Mouse (Mus musculus) thymus, adult 2 months (tissue): ENCODE results near the gene Atp2b2. TPM values are rescaled to one million over a fixed set of nuclear protein-coding genes. Genes with fewer than 3 reads are reported as not detected.

Experiments used
- DNase-seq: peaks from one replicate; pipeline ENCODE4 v3.0.0; 2021
- H3K27ac ChIP-seq: fragments of 200-500 bp; 2 replicates; pipeline ENCODE4 v1.5.1; 2012; ENCODE audit warnings: low read length, control low read depth; ENCODE audit not compliant: control insufficient read depth, insufficient read depth
- H3K27me3 ChIP-seq: fragments of 200-500 bp; 2 replicates; pipeline ENCODE4 v1.6.1; 2012; ENCODE audit warnings: mild to moderate bottlenecking, low read length, moderate library complexity, mixed read lengths; ENCODE audit not compliant: control insufficient read depth, insufficient read depth
- H3K36me3 ChIP-seq: fragments of 200-500 bp; 2 replicates; pipeline ENCODE4 v1.6.1; 2012; ENCODE audit warnings: mild to moderate bottlenecking, low read length, moderate library complexity; ENCODE audit not compliant: control insufficient read depth, insufficient read depth
- H3K4me1 ChIP-seq: fragments of 200-500 bp; replicated peaks from 2 replicates; pipeline ENCODE4 v1.6.1; 2012; ENCODE audit warnings: low read length; ENCODE audit not compliant: control insufficient read depth, insufficient read depth
- H3K4me3 ChIP-seq: fragments of 200-500 bp; 2 replicates; pipeline ENCODE4 v1.5.1; 2012; ENCODE audit warnings: mild to moderate bottlenecking, low read length, control low read depth, moderate library complexity; ENCODE audit not compliant: control insufficient read depth, insufficient read depth
- CTCF ChIP-seq: fragments of 200-500 bp; IDR thresholded peaks from 2 replicates; pipeline ENCODE4 v1.5.1; 2012; ENCODE audit warnings: mild to moderate bottlenecking, control low read depth, low read length, moderate library complexity, borderline replicate concordance; ENCODE audit not compliant: control insufficient read depth, poor library complexity, insufficient read depth; ENCODE audit errors: extremely low read depth
- POLR2A ChIP-seq: fragments of 200-500 bp; IDR thresholded peaks from 2 replicates; pipeline ENCODE4 v1.6.1; 2012; ENCODE audit warnings: mild to moderate bottlenecking, low read length, control low read depth, moderate library complexity; ENCODE audit not compliant: control insufficient read depth, poor library complexity, insufficient read depth; ENCODE audit errors: extremely low read depth
- WGBS: fragments of 180-500 bp; shearing (Covaris S2); methylation state at CpG from one replicate; pipeline ENCODE4 v1.1.7; 2018; 5-methylcytosine and 5-hydroxymethylcytosine counted together
- polyA plus RNA-seq: library from polyadenylated mRNA; depleted of rRNA; stranded (reverse); fragments of >200 nt; gene quantifications from 2 replicates; pipeline ENCODE4 v1.2.3, GENCODE M21; 2012; rRNA removed

The Atp2b2 gene
- 0.23 and 0.26 TPM in 2 replicates for polyA plus RNA-seq

DNA sequence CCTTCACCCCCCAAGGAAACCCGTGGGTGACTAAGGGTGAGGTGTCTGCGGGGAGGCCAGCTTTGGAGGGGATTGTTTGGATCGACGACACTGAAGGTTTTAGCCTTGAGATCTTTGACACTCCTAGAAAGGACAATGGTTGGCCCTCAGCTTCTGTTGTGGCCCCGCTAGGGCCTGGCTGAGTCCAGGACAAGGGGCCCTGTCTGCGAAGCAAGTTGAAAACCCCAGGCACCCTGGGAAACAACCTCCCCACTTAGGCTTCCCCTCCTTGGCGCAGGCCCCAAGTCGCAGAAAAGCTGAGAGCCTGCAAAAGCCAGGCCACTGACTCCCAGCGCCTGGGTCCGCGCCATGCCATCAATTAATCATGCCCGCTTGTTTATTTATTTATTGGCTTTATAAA lies at the start of gene Atp2b2:
TSS of gene Atp2b2 (minus strand) at position 282 of the 400 bp plus-strand sequence.
- Histone ChIP-seq H3K27ac (no peak within 1 kb of the TSS), H3K4me1 (no peaks in the 10 kb centered on the region), H3K4me3 (no peak within 1 kb of the TSS), H3K27me3 (no peaks in the 10 kb centered on the region; the same call in 1 of the 2 replicates), H3K36me3 (no peaks in the 10 kb centered on the region)
- DNase-seq, result no peak
- 35% methylated on average over 12 of the region's 12 CpGs for WGBS
- TF ChIP-seq POLR2A (no peak), CTCF (no peak)

- H3K27me3 ChIP-seq, result no peaks in the 10 kb centered on the region
- no peak overlapping the region for H3K4me3 ChIP-seq
- no peak overlapping the region for H3K27ac ChIP-seq
- DNase-seq, result peak; percentile 44
- WGBS, result 23% methylated on average over 5 of the region's 5 CpGs
- TF ChIP-seq CTCF, result no peak
- TF ChIP-seq POLR2A, result no peak
- H3K4me1 ChIP-seq, result no peaks in the 10 kb centered on the region
- H3K36me3 ChIP-seq, result no peaks in the 10 kb centered on the region
Observed at GRCm38 (mm10) chr6:114089626-114090025, 47.2 kb upstream of the Atp2b2 start.

DNA sequence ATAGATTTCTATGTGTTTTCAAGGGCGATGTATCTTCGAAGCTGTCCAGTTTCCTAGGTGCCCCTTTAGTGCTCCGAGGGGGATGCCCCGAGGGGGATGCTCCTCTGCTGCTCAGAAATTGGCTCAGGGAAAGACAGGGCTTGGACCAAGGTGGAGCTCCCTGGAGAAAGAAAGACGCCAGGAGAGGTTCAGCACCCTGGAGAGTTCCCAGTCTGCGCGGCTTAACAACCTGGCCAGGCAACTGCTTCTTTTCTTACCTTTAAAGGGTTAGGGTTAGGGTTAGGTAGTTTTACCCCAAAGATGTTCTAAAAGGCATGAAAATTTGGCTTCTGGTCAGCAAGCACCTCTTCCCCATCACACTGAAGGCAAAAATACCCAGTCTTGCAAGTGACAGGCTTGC lies 44.7 kb upstream of the Atp2b2 start:
- Histone ChIP-seq H3K4me3 (no peak overlapping the region), H3K27ac (no peak overlapping the region), H3K36me3 (no peaks in the 10 kb centered on the region), H3K4me1 (no peaks in the 10 kb centered on the region), H3K27me3 (no peaks in the 10 kb centered on the region)
- no peak for TF ChIP-seq CTCF
- TF ChIP-seq POLR2A, result no peak
- 28% methylated on average over 7 of the region's 7 CpGs for WGBS
- no peak for DNase-seq

DNA sequence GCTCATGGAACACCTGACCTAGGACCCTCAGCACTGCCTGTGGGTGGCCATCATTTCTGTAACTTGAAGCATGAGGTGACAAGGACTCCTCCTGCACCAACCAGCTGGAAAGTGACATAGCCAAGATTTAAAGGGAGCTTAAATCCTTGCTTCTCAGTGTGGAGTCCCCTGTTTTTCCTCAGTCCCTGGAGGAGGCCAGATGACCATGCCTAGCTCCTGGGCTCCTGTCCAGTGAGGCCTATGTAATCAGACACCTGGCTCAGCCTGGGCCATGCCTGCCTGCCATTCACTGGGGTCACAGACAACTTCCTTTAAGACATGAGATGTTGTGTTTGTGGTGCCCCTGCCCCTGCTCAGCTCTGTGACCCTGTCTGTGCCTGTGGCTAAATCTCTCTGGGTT lies 36.1 kb upstream of the Atp2b2 start:
- TF ChIP-seq CTCF, result no peak
- no peak for TF ChIP-seq POLR2A
- H3K27me3 ChIP-seq, result no peaks in the 10 kb centered on the region
- H3K4me3 ChIP-seq, result no peak overlapping the region
- no peak overlapping the region for H3K27ac ChIP-seq
- no peaks in the 10 kb centered on the region for H3K36me3 ChIP-seq
- no peak for DNase-seq
- no peaks in the 10 kb centered on the region for H3K4me1 ChIP-seq

DNA sequence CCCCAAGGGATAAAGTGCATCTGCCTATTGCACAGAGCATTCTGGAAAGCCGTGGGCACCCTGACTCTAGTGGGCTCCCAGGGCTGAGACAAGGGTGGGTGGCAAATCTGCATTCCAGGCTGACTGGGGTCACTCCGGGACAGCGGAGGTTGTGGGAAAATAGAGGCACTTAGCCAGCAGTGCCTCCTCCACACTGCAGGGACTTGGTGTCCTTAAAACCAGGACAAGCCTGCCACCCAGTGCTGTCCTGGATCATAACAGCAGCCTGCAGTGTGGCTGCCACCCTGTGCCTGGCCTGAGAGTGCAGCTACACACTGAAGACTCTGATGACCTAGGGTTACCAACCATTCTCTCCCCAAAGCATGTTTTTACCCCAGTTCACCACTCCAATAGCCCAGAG lies 34.1 kb upstream of the Atp2b2 start:
- WGBS, result 72% methylated on average over 3 of the region's 3 CpGs
- TF ChIP-seq CTCF (no peak), POLR2A (no peak)
- Histone ChIP-seq H3K4me1 (no peaks in the 10 kb centered on the region), H3K4me3 (no peak overlapping the region), H3K27ac (no peak overlapping the region), H3K27me3 (no peaks in the 10 kb centered on the region), H3K36me3 (no peaks in the 10 kb centered on the region)
- DNase-seq, result no peak

GRCm38 (mm10) chr6:114076061-114076460 lies 33.6 kb upstream of the Atp2b2 start:
- no peak overlapping the region for H3K27ac ChIP-seq
- 69% methylated on average over 5 of the region's 5 CpGs for WGBS
- DNase-seq, result no peak
- H3K36me3 ChIP-seq, result no peaks in the 10 kb centered on the region
- H3K4me1 ChIP-seq, result no peaks in the 10 kb centered on the region
- TF ChIP-seq CTCF, result no peak
- no peak overlapping the region for H3K4me3 ChIP-seq
- no peaks in the 10 kb centered on the region for H3K27me3 ChIP-seq

DNA sequence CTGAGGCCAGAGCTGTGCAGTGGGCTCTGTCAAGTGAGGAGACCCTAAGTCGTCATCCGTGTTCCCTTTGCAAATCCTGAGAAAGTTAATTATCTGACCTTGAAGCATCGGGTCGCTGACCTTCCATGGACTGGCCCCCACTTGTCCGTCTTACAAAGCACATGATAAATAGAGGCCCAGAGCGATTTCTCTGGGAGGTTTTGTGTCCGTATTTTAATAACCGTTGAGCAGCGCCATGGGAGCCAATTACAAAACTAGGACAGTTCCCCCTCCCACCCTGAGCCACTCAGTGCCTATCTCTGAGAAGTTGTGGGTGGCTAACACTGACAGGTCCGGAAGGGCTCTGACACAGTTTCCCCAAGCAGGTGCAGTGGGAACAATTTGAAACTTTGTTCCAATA lies 32.5 kb upstream of the Atp2b2 start:
- Histone ChIP-seq H3K36me3 (no peaks in the 10 kb centered on the region), H3K27ac (no peak overlapping the region), H3K4me1 (no peaks in the 10 kb centered on the region), H3K27me3 (no peaks in the 10 kb centered on the region), H3K4me3 (no peak overlapping the region)
- TF ChIP-seq POLR2A (no peak), CTCF (no peak)
- WGBS, result 86% methylated on average over 10 of the region's 10 CpGs
- no peak for DNase-seq
